Mouse (Mus musculus): ENCODE measurements at regions not wholly inside any gene's neighbourhood (a gene's known extent, or its start where the extent isn't known, plus 50 kb on each side); places are given as distances from the start of the nearest gene placed in this dataset.

DNA sequence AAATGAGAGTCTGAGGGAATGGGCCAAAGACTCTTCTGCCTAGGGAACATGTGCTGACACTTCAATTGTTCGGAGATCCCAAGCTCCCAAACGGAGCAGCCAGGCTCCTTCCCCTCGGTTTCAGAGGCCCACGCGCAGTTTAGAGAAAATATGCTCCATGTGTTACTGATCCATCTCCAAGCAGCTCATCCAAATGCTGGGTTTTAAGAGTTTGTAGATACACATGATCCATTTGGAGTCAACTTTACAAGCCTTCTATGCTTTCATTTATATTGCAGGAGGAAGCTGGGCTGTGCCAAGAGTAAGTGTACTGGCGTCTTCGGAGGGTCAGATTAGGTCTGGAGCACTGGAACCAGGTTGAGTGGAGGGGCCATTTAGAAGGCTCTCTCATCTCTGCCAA lies 102.0 kb upstream of the Gdf10 start:
- TF ChIP-seq CTCF (IDR thresholded peaks at IDR 0.05) (no peak), POLR2A (IDR thresholded peaks at IDR 0.05; ENCODE audit: insufficient read depth, low read depth, low read length) (no peak)

All from heart, adult 2 months (tissue).